Mouse (Mus musculus): Measurements from ENCODE around the gene Ssh1. TPM values are rescaled to one million over a fixed set of nuclear protein-coding genes. Genes with fewer than 3 reads are reported as not detected.

Gene Ssh1
- polyA plus RNA-seq, 1 experiment from 2014 or later: 17.5 TPM

DNA sequence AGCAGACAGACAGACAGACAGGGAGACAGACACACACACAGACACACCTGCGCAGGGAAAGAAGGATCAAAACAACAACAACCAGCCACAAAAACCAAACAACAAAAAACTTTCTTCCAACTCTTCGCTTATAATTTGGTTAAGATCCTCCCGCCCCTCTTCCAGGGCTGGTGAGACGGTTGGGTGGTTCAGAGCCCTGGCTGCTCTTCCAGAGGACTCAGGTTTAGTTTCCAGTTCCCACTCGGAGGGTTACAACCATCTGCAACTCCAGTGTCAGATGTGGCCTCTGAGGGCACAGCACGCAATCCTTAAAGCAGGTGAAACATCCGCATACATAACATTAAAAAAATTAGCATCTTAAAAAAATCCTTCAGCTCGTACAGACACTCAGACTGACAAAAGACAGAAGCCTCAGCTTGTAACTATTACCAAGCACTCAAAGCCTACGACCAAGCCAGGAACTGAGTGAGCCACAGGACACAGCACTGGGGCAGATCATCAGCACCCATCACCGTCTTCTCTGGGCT is 22.2 kb downstream of the Ssh1 start:
- ATAC-seq (no peak), DNase-seq (ENCODE audit: low read depth, low spot score) (no peak)
- POLR2A ChIA-PET: interaction anchor here (0.6 kb wide), 1 partner anchor 148 kb away, joined by 6 read pairs; no protein-coding TSS in a partner anchor
- no peak for TF ChIP-seq CTCF (IDR thresholded peaks at IDR 0.05)
- no peaks in the 10 kb centered on the region for H3K27me3 ChIP-seq
- in situ Hi-C loops (cut with MboI; ENCODE audit: low pct_unique_long_range_greater_than_20kb): no loop called here
- CTCF ChIA-PET: interaction anchor here (0.7 to 1.3 kb wide), 4 partner anchors 9 to 156 kb away, joined by 3 to 5 read pairs (median 4); no protein-coding TSS in a partner anchor

DNA sequence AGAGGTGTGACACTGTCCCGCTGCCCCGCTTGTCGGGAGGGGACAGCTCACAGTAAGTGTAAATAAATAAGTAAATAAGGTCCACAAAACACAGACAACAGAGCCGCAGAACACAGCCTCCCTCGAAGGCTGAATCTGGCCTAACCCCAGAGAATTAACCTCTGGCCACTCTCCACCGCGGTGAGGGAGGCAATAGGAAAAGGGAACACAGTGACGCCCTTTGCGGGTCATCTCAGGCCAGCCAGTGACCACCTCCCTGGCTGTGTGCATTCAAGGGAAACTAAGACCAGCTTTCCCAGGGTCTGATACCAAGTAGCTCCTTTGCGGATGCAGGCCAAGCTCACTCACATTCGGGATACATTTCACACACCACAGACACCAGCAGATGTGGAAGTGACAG is 25.3 kb downstream of the Ssh1 start:
- in situ Hi-C loops (cut with MboI; ENCODE audit: low pct_unique_long_range_greater_than_20kb): no loop called here
- H3K27me3 ChIP-seq: no peaks in the 10 kb centered on the region
- TF ChIP-seq CTCF (IDR thresholded peaks at IDR 0.05): no peak
- DNase-seq (ENCODE audit: low read depth, low spot score) (no peak), ATAC-seq (no peak)
- ChIA-PET CTCF (interaction anchor here (1.1 kb wide), 2 partner anchors 14 to 79 kb away, joined by 4 read pairs; no protein-coding TSS in a partner anchor), POLR2A (interaction anchor here (0.6 kb wide), 1 partner anchor 57 kb away, joined by 3 read pairs; no protein-coding TSS in a partner anchor)

DNA sequence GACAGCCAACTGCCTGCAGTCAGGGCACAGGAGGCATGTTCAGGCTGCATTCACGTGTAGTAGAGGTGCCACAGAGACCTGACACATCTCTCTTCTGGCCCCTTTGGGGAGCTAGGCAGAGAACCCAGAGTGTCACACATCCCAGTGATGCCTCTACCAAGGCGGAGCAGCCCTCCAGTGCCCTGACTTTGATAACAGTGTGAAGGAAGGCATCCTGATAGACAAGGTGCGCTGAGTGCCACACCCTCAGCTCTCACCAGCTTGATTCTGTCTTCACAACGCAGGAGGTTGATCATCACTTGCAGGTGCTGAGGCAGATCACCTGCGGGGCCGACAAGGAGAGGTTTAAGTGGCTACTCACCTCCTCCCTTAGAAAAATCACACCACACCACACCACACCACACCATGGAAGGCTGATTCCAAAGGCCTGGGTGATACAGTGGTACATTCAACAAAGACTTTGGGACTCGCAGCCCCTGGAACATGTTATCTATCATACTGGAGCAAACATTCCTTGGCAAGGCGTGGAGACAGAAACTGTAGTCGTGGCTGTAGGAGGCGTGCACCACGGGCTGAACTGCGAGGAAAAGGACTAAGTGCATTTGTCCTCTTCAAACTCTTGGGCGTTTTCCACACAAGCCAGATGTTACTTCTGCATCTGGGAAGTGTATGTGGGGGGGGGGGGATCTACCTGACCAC is 27.1 kb downstream of the Ssh1 start:
- no peak for TF ChIP-seq CTCF (IDR thresholded peaks at IDR 0.05)
- in situ Hi-C loops (cut with MboI; ENCODE audit: low pct_unique_long_range_greater_than_20kb): no loop called here
- ChIA-PET POLR2A (no interaction called here), CTCF (interaction anchor here (1.7 kb wide), 2 partner anchors 11 to 19 kb away, joined by 3 to 5 read pairs; no protein-coding TSS in a partner anchor)
- no peak for ATAC-seq
- no peaks in the 10 kb centered on the region for H3K27me3 ChIP-seq
- DNase-seq (ENCODE audit: low read depth, low spot score): no peak

DNA sequence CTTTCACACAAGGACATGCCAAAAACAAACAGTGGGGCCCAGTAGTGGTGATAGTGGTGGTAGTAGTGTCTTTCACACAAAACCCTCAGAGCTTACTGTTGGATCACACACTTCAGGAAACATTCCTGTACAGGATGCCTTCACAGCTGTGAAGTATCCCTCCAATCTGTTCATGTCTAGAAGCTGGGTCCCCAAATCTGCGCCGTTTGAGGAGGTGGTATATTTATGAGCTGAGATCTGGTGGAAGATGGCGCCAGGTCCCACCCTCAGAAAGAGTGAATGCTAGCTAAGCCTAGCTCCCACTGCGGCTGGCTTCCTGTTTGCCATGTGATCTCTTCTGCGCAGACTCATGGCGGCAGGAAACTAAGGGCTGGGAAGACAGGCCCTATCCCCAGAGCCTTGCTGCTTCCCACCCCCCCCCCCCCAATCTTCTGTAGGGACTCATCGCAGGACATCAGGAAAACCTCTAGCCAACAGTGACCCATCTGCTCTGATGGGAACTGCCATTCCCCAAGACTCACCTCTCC is 28.0 kb downstream of the Ssh1 start:
- CTCF ChIA-PET: interaction anchor here (0.7 to 1.7 kb wide), 2 partner anchors 15 to 20 kb away, joined by 3 to 5 read pairs; no protein-coding TSS in a partner anchor
- no peaks in the 10 kb centered on the region for H3K27me3 ChIP-seq
- no peak for TF ChIP-seq CTCF (IDR thresholded peaks at IDR 0.05)
- ATAC-seq: no peak
- no peak for DNase-seq (ENCODE audit: low read depth, low spot score)
- in situ Hi-C loops (cut with MboI; ENCODE audit: low pct_unique_long_range_greater_than_20kb): no loop called here
- POLR2A ChIA-PET: interaction anchor here (0.5 kb wide), 1 partner anchor 81 kb away, joined by 3 read pairs; no protein-coding TSS in a partner anchor

DNA sequence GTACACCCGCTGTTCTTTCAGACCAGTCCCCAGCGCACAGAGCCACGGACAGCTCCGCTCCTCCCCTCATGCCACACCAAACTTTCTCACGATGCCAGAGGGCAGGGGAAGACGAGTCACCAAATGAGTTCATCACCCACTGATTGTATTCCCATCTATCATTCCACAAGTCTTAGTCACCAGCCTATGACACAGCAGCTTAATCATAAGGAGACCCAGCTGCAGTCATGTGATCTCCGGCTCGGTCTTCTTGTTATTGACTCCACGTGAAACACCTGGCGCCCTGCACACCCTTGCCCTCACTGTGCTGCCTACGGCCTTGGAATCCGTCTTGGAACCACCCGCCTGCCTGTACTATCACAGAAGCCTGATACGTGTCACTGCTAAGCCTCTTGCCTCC is 28.7 kb downstream of the Ssh1 start:
- POLR2A ChIA-PET: interaction anchor here (0.5 kb wide), 1 partner anchor 82 kb away, joined by 3 read pairs; no protein-coding TSS in a partner anchor
- CTCF ChIA-PET: interaction anchor here (1.1 to 1.7 kb wide), 2 partner anchors 20 to 82 kb away, joined by 3 to 5 read pairs; no protein-coding TSS in a partner anchor
- no peak for TF ChIP-seq CTCF (IDR thresholded peaks at IDR 0.05)
- DNase-seq (ENCODE audit: low read depth, low spot score) (peak; percentile 78), ATAC-seq (peak; percentile 66)
- in situ Hi-C loops (cut with MboI; ENCODE audit: low pct_unique_long_range_greater_than_20kb): no loop called here
- H3K27me3 ChIP-seq: no peaks in the 10 kb centered on the region

DNA sequence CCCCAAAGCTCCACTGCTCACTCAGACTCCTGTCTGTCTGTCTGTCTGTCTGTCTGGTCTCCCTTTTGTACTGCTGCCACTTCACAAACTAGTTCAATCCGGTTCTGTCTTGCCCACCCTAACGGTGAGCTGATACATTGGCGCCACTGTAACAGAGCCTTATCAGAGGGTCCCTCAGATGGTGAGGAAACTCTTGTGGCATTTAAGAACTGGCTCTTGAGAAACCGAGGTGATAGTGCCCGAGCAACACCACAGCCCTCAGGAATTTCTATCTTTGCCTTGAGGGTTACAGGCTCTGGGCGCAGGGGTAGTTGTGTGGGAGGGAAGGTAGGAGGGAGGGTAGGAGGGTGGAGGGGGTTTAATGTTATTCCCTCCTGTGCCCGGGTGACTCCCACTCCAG is 31.9 kb downstream of the Ssh1 start:
- DNase-seq (ENCODE audit: low read depth, low spot score) (no peak), ATAC-seq (no peak)
- H3K27me3 ChIP-seq: no peaks in the 10 kb centered on the region
- ChIA-PET POLR2A (no interaction called here), CTCF (interaction anchor here (1.0 to 5.2 kb wide), 3 partner anchors 13 to 84 kb away, joined by 3 to 21 read pairs (median 3); no protein-coding TSS in a partner anchor)
- no peak for TF ChIP-seq CTCF (IDR thresholded peaks at IDR 0.05)
- in situ Hi-C loops (cut with MboI; ENCODE audit: low pct_unique_long_range_greater_than_20kb): no loop called here

DNA sequence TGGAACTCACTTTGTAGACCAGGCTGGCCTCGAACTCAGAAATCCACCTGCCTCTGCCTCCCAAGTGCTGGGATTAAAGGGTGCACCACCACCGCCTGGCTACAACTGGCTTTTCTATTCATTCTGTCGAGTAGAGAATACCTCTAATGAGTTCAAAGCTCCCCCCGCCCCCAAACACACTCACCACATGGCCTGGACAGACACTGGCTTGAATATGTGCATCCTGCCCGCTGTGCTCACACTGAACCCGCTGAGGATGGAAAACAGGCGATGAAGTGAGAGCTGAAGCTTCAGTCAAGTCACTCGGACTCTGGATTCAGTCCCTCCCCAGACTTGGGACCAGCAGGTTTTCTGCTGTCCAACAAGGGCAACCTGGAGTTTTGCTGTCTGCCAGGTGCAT is 33.3 kb downstream of the Ssh1 start:
- in situ Hi-C loops (cut with MboI; ENCODE audit: low pct_unique_long_range_greater_than_20kb): no loop called here
- DNase-seq (ENCODE audit: low read depth, low spot score) (no peak), ATAC-seq (no peak)
- no peak for TF ChIP-seq CTCF (IDR thresholded peaks at IDR 0.05)
- ChIA-PET CTCF (interaction anchor here (1.0 to 5.2 kb wide), 5 partner anchors 9 to 92 kb away, joined by 3 to 21 read pairs (median 3); no protein-coding TSS in a partner anchor), POLR2A (interaction anchor here (0.6 kb wide), 2 partner anchors 77 to 1859 kb away, joined by 4 read pairs; no protein-coding TSS in a partner anchor)
- no peaks in the 10 kb centered on the region for H3K27me3 ChIP-seq

DNA sequence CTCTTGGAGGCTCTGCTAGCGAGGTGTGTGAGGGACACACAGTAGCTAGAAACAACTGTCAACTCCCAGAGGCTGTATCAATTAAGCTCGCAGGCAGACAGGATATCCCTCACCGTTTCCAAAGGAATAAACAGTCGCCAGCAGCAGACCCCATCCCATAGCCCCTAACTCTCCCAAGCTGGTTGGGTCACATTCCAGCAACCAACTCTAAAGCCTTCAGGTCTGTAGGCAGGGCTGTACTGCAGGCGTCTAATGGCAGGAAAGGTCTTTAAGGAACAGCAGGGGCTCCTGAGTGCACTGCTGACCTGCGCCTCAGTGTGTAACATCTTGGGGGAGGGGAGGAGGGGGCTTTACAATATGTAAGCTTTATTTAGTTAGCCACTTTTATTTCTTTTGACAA is 34.7 kb downstream of the Ssh1 start:
- CTCF ChIA-PET: interaction anchor here (5.2 kb wide), 1 partner anchor 87 kb away, joined by 21 read pairs; no protein-coding TSS in a partner anchor
- TF ChIP-seq CTCF (IDR thresholded peaks at IDR 0.05): no peak
- DNase-seq (ENCODE audit: low read depth, low spot score) (no peak), ATAC-seq (no peak)
- no peaks in the 10 kb centered on the region for H3K27me3 ChIP-seq
- in situ Hi-C loops (cut with MboI; ENCODE audit: low pct_unique_long_range_greater_than_20kb): loop anchor here (5.0 kb wide), 1 partner anchor 88 kb away; no protein-coding TSS in a partner anchor
- POLR2A ChIA-PET: interaction anchor here (0.7 to 0.9 kb wide), 2 partner anchors 16 to 89 kb away, joined by 3 to 4 read pairs; no protein-coding TSS in a partner anchor

DNA sequence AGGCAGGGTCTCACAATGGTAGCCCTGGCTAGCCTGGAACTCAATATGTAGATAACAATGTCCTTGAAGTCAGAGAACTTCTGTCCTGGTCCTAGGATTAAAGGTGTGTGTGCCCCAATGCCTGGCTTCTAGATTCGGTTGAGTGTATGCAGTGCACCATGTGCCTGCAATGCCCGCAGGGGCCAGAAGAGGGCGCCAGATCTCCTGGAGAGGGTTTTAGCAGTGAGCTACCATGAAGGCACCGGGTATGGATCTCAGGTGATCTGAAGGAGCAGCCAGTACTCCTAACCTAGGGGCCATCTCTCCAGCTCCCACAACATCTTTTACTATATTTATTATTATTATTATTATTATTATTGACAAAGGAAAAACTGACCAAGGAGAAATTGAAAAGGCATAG is 37.2 kb downstream of the Ssh1 start:
- CTCF ChIA-PET: interaction anchor here (0.6 to 1.3 kb wide), 7 partner anchors 10 to 99 kb away, joined by 3 to 9 read pairs (median 4); no protein-coding TSS in a partner anchor

DNA sequence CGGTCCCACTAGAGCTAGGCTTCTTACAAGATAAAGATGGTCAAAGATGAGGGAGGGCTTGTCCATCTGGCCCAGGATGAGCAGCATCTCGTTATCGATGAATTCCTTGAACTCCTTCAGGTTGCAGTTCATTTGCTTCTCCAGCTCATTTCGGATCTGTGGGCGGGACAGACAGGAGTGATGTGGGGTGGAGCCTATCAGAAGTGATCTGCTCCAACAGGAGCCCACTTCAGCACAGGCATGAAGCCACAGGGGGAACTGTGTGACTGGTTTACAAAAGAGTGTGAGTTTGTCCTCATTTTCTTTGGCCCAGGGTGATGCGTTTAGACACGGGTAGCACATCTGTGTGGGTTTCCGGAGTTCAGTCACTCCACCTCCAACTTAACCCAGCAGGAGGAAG is 38.0 kb downstream of the Ssh1 start:
- TF ChIP-seq CTCF (IDR thresholded peaks at IDR 0.05): no peak
- H3K27me3 ChIP-seq: no peaks in the 10 kb centered on the region
- ChIA-PET CTCF (interaction anchor here (0.9 to 4.1 kb wide), 5 partner anchors 11 to 101 kb away, joined by 3 to 44 read pairs (median 7); no protein-coding TSS in a partner anchor), POLR2A (interaction anchor here (1.5 kb wide), 1 partner anchor 91 kb away, joined by 3 read pairs; no protein-coding TSS in a partner anchor)
- DNase-seq (ENCODE audit: low read depth, low spot score) (no peak), ATAC-seq (no peak)
- in situ Hi-C loops (cut with MboI; ENCODE audit: low pct_unique_long_range_greater_than_20kb): loop anchor here (5.0 kb wide), 1 partner anchor 92 kb away; no protein-coding TSS in a partner anchor

More for the DNA sequence above, 37.2 kb downstream of the Ssh1 start:
- ATAC-seq: peak; percentile 54
- POLR2A ChIA-PET: no interaction called here
- H3K27me3 ChIP-seq: no peaks in the 10 kb centered on the region
- in situ Hi-C loops (cut with MboI; ENCODE audit: low pct_unique_long_range_greater_than_20kb): loop anchor here (5.0 kb wide), 1 partner anchor 91 kb away; no protein-coding TSS in a partner anchor
- peak; percentile 99 for TF ChIP-seq CTCF (IDR thresholded peaks at IDR 0.05)
- DNase-seq (ENCODE audit: low read depth, low spot score): peak; percentile 57
